12 mouse cellular contexts compared by ENCODE assay signal in the genomic region with DNA sequence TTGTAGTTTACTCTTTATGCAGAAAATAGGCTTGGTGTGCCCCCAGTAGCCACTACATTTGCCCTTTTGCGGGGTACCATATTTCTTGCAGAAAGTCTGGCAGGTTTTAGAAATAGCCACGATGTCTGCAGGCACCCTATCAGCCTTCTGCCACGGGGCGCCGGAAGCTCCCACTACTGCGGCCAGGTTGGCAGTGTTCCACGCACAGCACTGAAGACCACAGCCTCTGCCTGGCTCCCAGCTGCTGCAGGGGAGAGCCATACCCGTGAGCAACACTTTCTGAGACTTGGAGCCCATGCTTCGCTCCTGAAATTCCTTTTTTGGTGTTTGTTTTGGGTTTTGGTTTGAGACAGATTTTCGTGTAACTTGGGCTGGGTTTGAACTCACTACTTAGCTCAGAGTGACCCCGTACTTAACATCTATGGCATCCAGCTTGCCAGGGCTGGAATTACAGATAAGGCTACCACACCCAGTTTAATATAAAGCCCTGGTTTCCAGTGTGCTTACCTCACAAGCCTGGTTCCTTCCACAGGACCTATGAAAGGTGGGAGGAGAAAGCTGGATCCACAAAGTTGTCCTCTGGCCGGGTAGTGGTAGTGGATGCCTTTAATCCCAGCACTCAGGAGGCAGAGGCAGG. TPM values are rescaled to one million over a fixed set of nuclear protein-coding genes. Genes with fewer than 3 reads are reported as not detected.
DNase-seq lines count a peak whose midpoint lies in the region; ATAC-seq and TF ChIP-seq lines count a peak whose summit lies in the region.
"Had no signal": no experiment of that assay in that cellular context is flagged by ENCODE, and none has a peak within 500 bp of the region (broad histone marks: within the 10 kb centered on the region; RNA-seq: fewer than 3 reads in every experiment).

No protein-coding gene starts in this region.

- no peaks in the 10 kb centered on the region for H3K27me3 ChIP-seq in heart, embryonic 11.5 days (ENCODE audit: control insufficient read depth, insufficient read depth, low read length)
- H3K27me3 ChIP-seq in stomach, embryonic 16.5 days (ENCODE audit: control insufficient read depth, insufficient read depth, low read length), result no peaks in the 10 kb centered on the region
- H3K27me3 ChIP-seq in stomach, postnatal 0 days (ENCODE audit: control insufficient read depth, insufficient read depth, low read length), result no peaks in the 10 kb centered on the region
- H3K27me3 ChIP-seq in liver, embryonic 14.5 days (ENCODE audit: control insufficient read depth, insufficient read depth, low read length), result no peaks in the 10 kb centered on the region
- H3K27me3 ChIP-seq in kidney, embryonic 14.5 days (ENCODE audit: control insufficient read depth, insufficient read depth, low read length), result no peaks in the 10 kb centered on the region

- H3K36me3 ChIP-seq in heart, embryonic 11.5 days (ENCODE audit: control insufficient read depth, insufficient read depth, low read length), result no peaks in the 10 kb centered on the region
- no peaks in the 10 kb centered on the region for H3K36me3 ChIP-seq in stomach, embryonic 16.5 days (ENCODE audit: control insufficient read depth, insufficient read depth, low read length)
- no peaks in the 10 kb centered on the region for H3K36me3 ChIP-seq in stomach, postnatal 0 days (ENCODE audit: control insufficient read depth, insufficient read depth, low read length)
- H3K36me3 ChIP-seq in liver, embryonic 14.5 days (replicated peaks; ENCODE audit: control insufficient read depth, insufficient read depth, low read depth), result no peaks in the 10 kb centered on the region
- no peaks in the 10 kb centered on the region for H3K36me3 ChIP-seq in kidney, embryonic 14.5 days (ENCODE audit: control insufficient read depth, insufficient read depth, low read length)
- H3K36me3 ChIP-seq: forebrain, embryonic 12.5 days; G1E had no signal

- peaks cover 10% of the 10 kb centered on the region for H3K4me1 ChIP-seq in heart, embryonic 11.5 days (ENCODE audit: control insufficient read depth, insufficient read depth, low read length)
- peaks cover 2% of the 10 kb centered on the region; the same call in 1 of the 2 replicates for H3K4me1 ChIP-seq in stomach, embryonic 16.5 days (ENCODE audit: control insufficient read depth, insufficient read depth, low read length)
- no peaks in the 10 kb centered on the region; the same call in 1 of the 2 replicates for H3K4me1 ChIP-seq in stomach, postnatal 0 days (replicated peaks; ENCODE audit: control insufficient read depth, insufficient read depth)
- peaks cover 18 to 40% of the 10 kb centered on the region in 2 experiments for H3K4me1 ChIP-seq in liver, embryonic 14.5 days (replicated peaks; ENCODE audit: control insufficient read depth in 2 of 2, insufficient read depth in 2 of 2, low read length in 1 of 2)
- peaks cover 12% of the 10 kb centered on the region; the same call in 1 of the 2 replicates for H3K4me1 ChIP-seq in kidney, embryonic 14.5 days (ENCODE audit: control insufficient read depth, insufficient read depth, low read length)

- no peak for ATAC-seq in heart, embryonic 11.5 days (replicated peaks; ENCODE audit: insufficient number of reproducible peaks, low FRiP score, low TSS enrichment)
- no peak for ATAC-seq in stomach, embryonic 16.5 days (ENCODE audit: insufficient read depth, low FRiP score)
- no peak for ATAC-seq in stomach, postnatal 0 days (ENCODE audit: low FRiP score, low TSS enrichment)
- peak; percentile 31; the same call in 1 of the 2 replicates for ATAC-seq in liver, embryonic 14.5 days (ENCODE audit: insufficient read depth)
- ATAC-seq in kidney, embryonic 14.5 days (ENCODE audit: low FRiP score, low TSS enrichment), result no peak

- 76% methylated on average over 12 of the region's 12 CpGs for whole genome bisulfite sequencing in heart, embryonic 11.5 days (ENCODE audit: insufficient replicate concordance)
- WGBS in stomach, embryonic 16.5 days, result 61% methylated on average over 12 of the region's 12 CpGs
- WGBS in stomach, postnatal 0 days, result 58% methylated on average over 12 of the region's 12 CpGs
- 29% methylated on average over 12 of the region's 12 CpGs for WGBS in liver, embryonic 14.5 days (ENCODE audit: insufficient replicate concordance)
- WGBS in kidney, embryonic 14.5 days, result 80% methylated on average over 12 of the region's 12 CpGs

- no peak overlapping the region for H3K4me2 ChIP-seq in heart, embryonic 11.5 days
- no peak overlapping the region for H3K4me2 ChIP-seq in stomach, embryonic 16.5 days (ENCODE audit: low read depth, low read length)
- H3K4me2 ChIP-seq in stomach, postnatal 0 days (replicated peaks; ENCODE audit: low read depth), result no peak overlapping the region
- H3K4me2 ChIP-seq in liver, embryonic 14.5 days (ENCODE audit: low read depth), result no peak overlapping the region; the same call in 1 of the 2 replicates
- no peak overlapping the region for H3K4me2 ChIP-seq in kidney, embryonic 14.5 days (replicated peaks; ENCODE audit: low read depth, low read length)
- H3K4me2 ChIP-seq: forebrain, embryonic 12.5 days had no signal

- TF ChIP-seq EP300 in stomach, postnatal 0 days (optimal IDR thresholded peaks at IDR 0.05), result no peak
- TF ChIP-seq EP300 in liver, embryonic 14.5 days (IDR thresholded peaks at IDR 0.05; ENCODE audit: low read depth), result no peak

- TF ChIP-seq CTCF in stomach, postnatal 0 days (IDR thresholded peaks at IDR 0.05; ENCODE audit: low read depth), result no peak
- no peak for TF ChIP-seq CTCF in liver, embryonic 14.5 days (IDR thresholded peaks at IDR 0.05; ENCODE audit: low read depth)

- no peak overlapping the region for H3K27ac ChIP-seq in heart, embryonic 11.5 days (ENCODE audit: low read depth, low read length)
- no peak overlapping the region for H3K27ac ChIP-seq in stomach, embryonic 16.5 days (ENCODE audit: low read length)
- no peak overlapping the region for H3K27ac ChIP-seq in stomach, postnatal 0 days (replicated peaks)
- H3K27ac ChIP-seq in liver, embryonic 14.5 days, result no peak overlapping the region
- H3K27ac ChIP-seq in kidney, embryonic 14.5 days (ENCODE audit: low read depth, low read length), result no peak overlapping the region
- H3K27ac ChIP-seq: forebrain, embryonic 12.5 days; kidney, postnatal 0 days had no signal

- peak; percentile 45 for DNase-seq in heart, postnatal 4 days
- DNase-seq in stomach, postnatal 0 days (ENCODE audit: low spot score), result no peak
- DNase-seq in liver, embryonic 14.5 days (ENCODE audit: low read depth in 3 of 3, low spot score in 3 of 3), result no peak
- peak; percentile 68 to 78 for DNase-seq in thymus, postnatal 36 days
- DNase-seq in adipocyte (ENCODE audit: low spot score), result no peak
- DNase-seq: left cerebral cortex, postnatal 4 days had no signal

- no peaks in the 10 kb centered on the region for H3K9me3 ChIP-seq in heart, embryonic 11.5 days (replicated peaks; ENCODE audit: control insufficient read depth, low read length)
- H3K9me3 ChIP-seq in stomach, embryonic 16.5 days (replicated peaks; ENCODE audit: control insufficient read depth, low read length), result no peaks in the 10 kb centered on the region
- no peaks in the 10 kb centered on the region for H3K9me3 ChIP-seq in stomach, postnatal 0 days (ENCODE audit: control insufficient read depth, low read length)
- H3K9me3 ChIP-seq in liver, embryonic 14.5 days (ENCODE audit: control insufficient read depth, low read length), result no peaks in the 10 kb centered on the region
- no peaks in the 10 kb centered on the region for H3K9me3 ChIP-seq in kidney, embryonic 14.5 days (ENCODE audit: control insufficient read depth, low read length)
- H3K9me3 ChIP-seq: forebrain, embryonic 12.5 days; G1E had no signal

- H3K9ac ChIP-seq in heart, embryonic 11.5 days (ENCODE audit: low read depth, low read length), result no peak overlapping the region
- H3K9ac ChIP-seq in stomach, embryonic 16.5 days (ENCODE audit: low read length), result peak overlapping the region; percentile 43; the same call in 1 of the 2 replicates
- H3K9ac ChIP-seq in stomach, postnatal 0 days (ENCODE audit: low read length), result no peak overlapping the region
- H3K9ac ChIP-seq in liver, embryonic 14.5 days (replicated peaks), result no peak overlapping the region
- no peak overlapping the region for H3K9ac ChIP-seq in kidney, embryonic 14.5 days (ENCODE audit: low read depth, low read length)
- H3K9ac ChIP-seq: forebrain, embryonic 12.5 days had no signal

- H3K4me3 ChIP-seq in heart, embryonic 11.5 days (ENCODE audit: low read depth, low read length), result no peak overlapping the region
- H3K4me3 ChIP-seq in stomach, embryonic 16.5 days (replicated peaks; ENCODE audit: low read length), result no peak overlapping the region
- H3K4me3 ChIP-seq in stomach, postnatal 0 days (ENCODE audit: low read depth, low read length), result no peak overlapping the region
- H3K4me3 ChIP-seq in liver, embryonic 14.5 days (ENCODE audit: insufficient read depth in 1 of 2, low read depth in 2 of 2, low read length in 2 of 2), result no peak overlapping the region
- no peak overlapping the region for H3K4me3 ChIP-seq in kidney, embryonic 14.5 days (ENCODE audit: low read length)
- H3K4me3 ChIP-seq: forebrain, embryonic 12.5 days had no signal

RNA-seq across cellular contexts. Expression of a gene that starts 40.9 kb away (rescaled TPM):
- 10 to 100 TPM; 21.2 to 23.2 TPM for total RNA-seq in heart, postnatal 4 days (2021)
- 14.2 and 15.6 TPM in 2 replicates for polyA plus RNA-seq in heart, embryonic 11.5 days (2014; fragmentation: Nextera tagmentation; extraction: Ambion mirVana)
- polyA plus RNA-seq in stomach, embryonic 16.5 days (2015; fragmentation: Nextera tagmentation; extraction: Ambion mirVana), result 15.7 and 15.9 TPM in 2 replicates
- 7.5 and 8.3 TPM in 2 replicates for polyA plus RNA-seq in stomach, postnatal 0 days (2015; fragmentation: Nextera tagmentation; extraction: Ambion mirVana)
- polyA plus RNA-seq in liver, embryonic 14.5 days (2012; rRNA removed), result 4.3 and 4.4 TPM in 2 replicates
- polyA plus RNA-seq in liver, embryonic 14.5 days (2014; fragmentation: Nextera tagmentation; extraction: Ambion mirVana), result 3.3 and 3.7 TPM in 2 replicates
- polyA plus RNA-seq in kidney, embryonic 14.5 days (2014; fragmentation: Nextera tagmentation; extraction: Ambion mirVana), result 18.1 and 23.2 TPM in 2 replicates

RNA-seq across cellular contexts. Expression of a gene that starts 52.7 kb away (rescaled TPM):
- 10 to 100 TPM; 49.5 to 50.4 TPM for total RNA-seq in heart, postnatal 4 days (2021)
- polyA plus RNA-seq in heart, embryonic 11.5 days (2014; fragmentation: Nextera tagmentation; extraction: Ambion mirVana), result 39.6 and 47.6 TPM in 2 replicates
- 45.1 and 45.3 TPM in 2 replicates for polyA plus RNA-seq in stomach, embryonic 16.5 days (2015; fragmentation: Nextera tagmentation; extraction: Ambion mirVana)
- polyA plus RNA-seq in stomach, postnatal 0 days (2015; fragmentation: Nextera tagmentation; extraction: Ambion mirVana), result 24.3 and 29.7 TPM in 2 replicates
- 13.5 and 17.7 TPM in 2 replicates for polyA plus RNA-seq in liver, embryonic 14.5 days (2012; rRNA removed)
- 16.3 and 18.5 TPM in 2 replicates for polyA plus RNA-seq in liver, embryonic 14.5 days (2014; fragmentation: Nextera tagmentation; extraction: Ambion mirVana)
- polyA plus RNA-seq in kidney, embryonic 14.5 days (2014; fragmentation: Nextera tagmentation; extraction: Ambion mirVana), result 44.3 and 61.1 TPM in 2 replicates

Comparison
In these comparisons a context has a peak if more than half of its experiments do, and no peak if none do; other contexts are left out.
1. DNase-seq: peak in heart, postnatal 4 days (single experiment) and thymus, postnatal 36 days (2 of 2); none in stomach, postnatal 0 days (single experiment), liver, embryonic 14.5 days (0 of 3) and adipocyte (single experiment).